Mouse (Mus musculus) E14TG2a.4 (cell line): ENCODE results near the gene Egfr.

Source experiments
- CTCF ChIP-seq: conservative IDR thresholded peaks from 2 replicates; pipeline ENCODE4 v1.5.1; 2014; ENCODE audit warnings: low read length
- NANOG ChIP-seq: IDR thresholded peaks from 2 replicates; pipeline ENCODE4 v1.6.1; 2014; ENCODE audit warnings: borderline replicate concordance, low read length, mixed read lengths

- TF ChIP-seq CTCF (no peak), NANOG (no peak)
These were observed 50.7 kb downstream of the Egfr start for GRCm38 (mm10) chr11:16802668-16803067.
